Mouse (Mus musculus) c-Kit-positive CD71-positive TER-119-negative erythroid progenitor cells, embryonic 14.5 days (primary cell): ENCODE measurements around the gene Clstn2.

Experiments
- DNase-seq: peaks from one replicate; pipeline ENCODE4 v3.0.0-alpha.2; 2013; ENCODE audit warnings: low read depth

The Clstn2 gene

GRCm38 (mm10) chr9:97950378-97951006, 82.5 kb downstream of the Clstn2 start:
- no peak for DNase-seq

DNA sequence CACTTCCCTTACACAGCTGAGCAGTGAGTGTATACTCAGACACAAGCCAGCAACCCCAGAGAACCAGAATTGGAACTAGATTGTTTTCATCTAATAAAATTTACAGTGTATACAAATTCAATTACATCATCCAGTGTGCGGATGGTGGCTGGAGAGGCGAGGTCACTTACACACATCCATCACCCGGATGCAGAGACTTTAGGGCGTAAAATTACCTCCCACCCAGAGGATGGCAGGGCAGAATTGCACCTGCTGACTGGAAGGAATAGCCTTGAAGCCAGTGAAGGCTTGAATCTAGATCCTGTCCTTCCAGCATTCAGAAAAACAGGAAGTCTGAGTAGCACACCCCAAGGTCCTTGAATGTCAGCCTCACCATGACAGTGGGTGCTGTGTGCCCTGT, 113.7 kb downstream of the Clstn2 start:
- DNase-seq: no peak

GRCm38 (mm10) chr9:97891415-97891814, 141.6 kb downstream of the Clstn2 start:
- no peak for DNase-seq

DNA sequence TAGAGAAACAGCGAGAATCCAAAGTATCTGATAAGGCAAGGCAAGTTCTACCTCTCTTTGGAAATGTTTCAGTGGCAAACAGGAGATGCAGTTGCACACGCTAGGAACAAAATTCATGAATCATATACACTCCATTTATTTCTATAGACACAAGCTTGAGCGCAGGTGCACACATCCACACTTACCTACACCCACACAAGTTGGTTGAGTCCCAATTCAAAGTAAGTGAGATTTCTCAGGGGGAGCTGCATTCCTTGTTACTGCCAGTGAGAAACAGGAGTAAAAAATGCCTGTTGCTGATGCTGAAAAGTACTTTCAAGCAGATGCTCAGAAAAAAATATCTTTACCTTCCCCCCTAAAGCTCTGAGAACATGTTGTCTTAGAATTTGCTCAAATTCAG, 149.6 kb downstream of the Clstn2 start:
- no peak for DNase-seq

GRCm38 (mm10) chr9:97867013-97867700, 165.8 kb downstream of the Clstn2 start:
- DNase-seq: no peak

DNA sequence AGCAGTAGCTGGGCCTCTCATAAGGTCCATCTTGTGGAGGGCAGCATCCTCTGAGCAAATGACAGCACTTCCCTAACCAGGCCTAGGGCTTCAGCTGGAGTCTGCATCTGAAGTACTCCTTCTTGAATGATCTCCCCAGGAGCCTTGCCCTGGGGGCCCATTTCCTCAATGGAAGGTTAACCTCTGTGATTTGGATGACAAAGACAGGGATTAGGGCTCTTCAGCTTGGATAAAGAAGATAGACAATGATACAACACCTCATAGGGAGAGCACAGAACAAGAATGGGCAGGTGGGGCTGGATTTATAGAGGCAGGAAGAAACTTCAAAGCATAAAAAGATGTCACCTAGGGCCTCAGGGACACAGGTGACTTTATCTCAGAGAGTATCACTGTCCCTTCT, 180.1 kb downstream of the Clstn2 start:
- DNase-seq: no peak

GRCm38 (mm10) chr9:97847873-97848838, 184.8 kb downstream of the Clstn2 start:
- no peak for DNase-seq

- DNase-seq: no peak
Observed at GRCm38 (mm10) chr9:97842054-97842453, 190.9 kb downstream of the Clstn2 start.

DNA sequence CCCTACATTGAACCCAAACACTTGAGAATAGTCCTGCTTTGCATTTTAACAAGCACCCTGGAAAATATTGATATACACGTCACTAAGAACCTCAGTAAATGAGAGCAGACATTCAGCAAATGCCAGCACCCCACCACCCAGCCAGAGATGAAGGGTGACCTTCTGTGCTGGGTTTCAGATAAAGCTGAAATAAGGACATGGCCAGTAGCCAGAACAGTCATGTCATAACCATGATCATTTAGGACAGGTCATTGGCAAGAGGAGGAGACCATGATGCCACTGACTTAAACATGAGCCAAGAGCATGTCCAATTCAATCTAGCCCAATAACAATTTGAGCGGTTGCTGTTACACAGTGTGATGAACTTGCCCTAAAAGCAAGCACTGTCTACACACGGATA, 201.8 kb downstream of the Clstn2 start:
- DNase-seq: no peak

- no peak for DNase-seq
Observed at GRCm38 (mm10) chr9:97829919-97830318, 203.1 kb downstream of the Clstn2 start.

GRCm38 (mm10) chr9:97827689-97828088, 205.3 kb downstream of the Clstn2 start:
- no peak for DNase-seq

DNA sequence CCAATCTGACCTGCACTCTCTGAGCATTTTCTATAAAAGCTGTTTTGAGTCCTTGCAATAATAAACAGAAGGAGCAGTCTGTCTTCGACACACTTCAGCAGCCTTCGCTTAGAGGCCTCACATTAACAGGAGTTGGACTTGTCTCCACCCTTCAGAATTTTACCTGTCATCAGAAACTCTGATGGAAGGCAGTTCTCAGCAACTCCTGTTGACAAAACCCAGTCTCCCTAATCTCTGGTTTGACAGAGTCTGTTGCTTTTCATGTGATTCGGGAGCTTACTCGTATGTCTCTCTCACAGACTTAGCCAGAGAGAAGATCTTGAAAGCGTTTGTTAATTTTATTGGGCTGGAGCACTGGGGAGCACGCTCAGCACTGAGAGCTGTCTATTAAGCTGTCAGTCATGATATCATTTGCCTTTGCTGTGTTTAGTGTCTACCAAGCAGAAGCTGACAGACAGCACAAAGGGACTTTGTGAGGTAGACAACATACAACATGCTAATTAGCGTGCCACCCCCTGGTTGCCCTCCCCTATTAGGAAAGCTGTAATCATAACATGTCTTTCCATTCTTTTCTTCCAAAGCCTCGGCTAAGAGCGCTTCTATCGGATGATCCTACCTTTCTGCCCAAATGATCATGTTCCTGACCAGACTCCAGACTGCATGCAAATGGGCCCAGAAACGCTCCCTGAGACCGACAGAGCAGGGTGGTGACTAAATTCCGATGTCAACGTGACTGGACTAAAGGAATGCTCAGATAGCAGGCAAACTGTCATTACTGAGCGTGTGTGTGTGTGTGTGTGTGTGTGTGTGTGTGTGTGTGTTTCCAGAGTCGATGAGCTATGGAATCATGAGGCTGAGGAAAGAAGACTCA, 206.7 kb downstream of the Clstn2 start:
- DNase-seq: no peak

- no peak for DNase-seq
Observed at GRCm38 (mm10) chr9:97817116-97817515, 215.9 kb downstream of the Clstn2 start.

DNA sequence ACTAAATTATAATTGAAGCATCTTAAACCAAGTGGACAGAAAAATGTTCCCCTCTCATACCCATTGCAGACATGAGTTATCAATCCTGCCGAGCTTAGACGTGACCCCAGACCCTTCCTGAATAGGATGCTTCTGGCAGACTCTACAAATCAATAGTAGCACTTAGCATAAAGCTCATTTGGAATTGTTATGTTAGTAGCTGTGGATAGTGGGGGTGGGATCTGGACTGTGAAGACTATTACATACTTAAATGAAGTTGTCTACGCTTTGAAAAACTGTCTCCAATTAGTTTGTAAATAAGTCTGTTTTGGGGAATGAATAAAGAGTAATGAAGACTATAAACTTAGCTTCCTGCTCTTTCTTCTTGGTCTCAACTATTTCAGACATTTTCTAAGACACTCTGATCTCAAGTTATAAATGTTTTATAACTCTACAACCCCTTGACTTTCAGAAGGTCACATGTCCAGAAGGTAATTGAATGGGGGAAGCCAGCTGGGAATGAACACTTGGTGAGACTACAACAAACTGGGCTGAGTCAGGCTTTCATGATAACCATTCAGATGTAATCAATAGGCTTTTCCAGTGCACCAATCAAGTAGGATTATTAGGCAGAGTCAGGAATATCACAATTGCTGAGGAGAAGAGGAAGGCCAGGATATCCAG, 216.7 kb downstream of the Clstn2 start:
- no peak for DNase-seq

DNA sequence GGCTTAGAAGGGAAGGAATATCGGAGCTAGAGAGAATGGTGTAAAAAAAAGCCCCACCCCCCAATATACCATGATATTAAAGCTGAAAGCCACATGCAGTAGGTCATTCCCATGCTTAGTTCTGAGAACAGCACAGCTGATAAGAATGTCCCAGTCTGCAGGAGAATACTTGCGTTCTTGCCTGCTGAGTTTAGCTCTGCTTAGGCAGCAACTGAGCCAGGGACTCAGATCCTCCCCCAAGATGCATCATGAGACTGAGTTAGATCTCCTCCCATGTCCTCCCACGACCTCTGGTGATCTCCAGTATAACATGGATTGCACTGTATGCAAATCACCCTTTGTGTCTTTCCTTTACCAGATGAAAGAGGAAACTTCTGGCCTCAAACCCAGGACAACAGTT, 219.8 kb downstream of the Clstn2 start:
- no peak for DNase-seq

GRCm38 (mm10) chr9:97807031-97807430, 225.9 kb downstream of the Clstn2 start:
- no peak for DNase-seq

- no peak for DNase-seq
Observed at GRCm38 (mm10) chr9:97793661-97794060, 239.3 kb downstream of the Clstn2 start.

GRCm38 (mm10) chr9:97788151-97788670, 244.8 kb downstream of the Clstn2 start:
- DNase-seq: no peak

DNA sequence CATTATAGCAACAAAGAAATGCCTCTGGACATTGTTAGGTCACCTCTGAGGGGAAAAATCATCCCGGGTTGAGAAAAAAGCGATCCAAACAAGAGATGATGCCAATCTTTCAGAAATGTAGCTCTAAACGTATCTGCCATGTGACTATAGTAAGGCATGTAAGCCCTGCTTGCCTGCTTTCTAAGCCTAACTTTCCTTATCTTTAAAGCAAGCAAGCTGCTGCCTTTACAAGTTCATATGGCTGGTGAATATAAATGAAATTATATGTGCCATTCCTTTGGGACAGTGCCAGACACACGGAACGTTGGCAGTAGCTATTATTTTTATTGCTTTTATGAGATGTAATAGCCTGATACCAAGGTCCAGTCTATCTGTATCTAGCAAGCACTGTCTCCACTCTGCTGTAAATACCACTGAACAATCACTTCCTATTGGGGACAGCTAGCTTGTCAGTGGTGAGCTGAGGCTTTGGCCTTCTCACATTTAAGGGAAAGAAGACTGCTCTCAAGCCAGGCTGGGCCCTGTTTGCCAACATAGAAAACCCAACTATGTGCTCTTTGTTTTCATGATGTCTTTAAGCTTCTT, 252.9 kb downstream of the Clstn2 start:
- DNase-seq: no peak

- DNase-seq: no peak
Observed at GRCm38 (mm10) chr9:97775770-97776169, 257.2 kb downstream of the Clstn2 start.

DNA sequence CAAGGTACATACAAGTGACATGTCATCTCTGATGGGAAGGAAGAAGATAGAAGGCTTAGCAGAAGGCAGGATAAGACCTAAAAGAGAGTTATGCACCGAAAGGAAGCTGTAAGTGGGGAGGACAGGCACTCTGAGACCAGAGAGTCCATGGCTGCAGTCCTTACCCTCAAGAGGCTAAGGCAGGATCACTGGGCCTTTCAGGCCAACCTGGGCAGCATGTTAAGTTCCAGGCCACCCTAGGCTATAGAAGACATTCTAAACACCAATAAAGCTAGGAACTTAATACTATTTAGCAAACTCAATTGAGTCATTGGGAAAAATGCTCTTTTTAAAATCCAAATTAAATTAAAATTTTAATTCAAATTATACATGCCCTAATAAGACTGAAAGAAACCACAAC, 258.0 kb downstream of the Clstn2 start:
- DNase-seq: no peak
